Mouse (Mus musculus) heart, adult 2 months (tissue): Measurements from ENCODE around the gene Pi4k2a.

Experiments
- CTCF ChIP-seq: fragments of 200-600 bp; IDR thresholded peaks from 2 replicates; pipeline ENCODE4 v1.8.1; 2022; ENCODE audit warnings: antibody characterized with exemption, mild to moderate bottlenecking, moderate library complexity
- EP300 ChIP-seq: fragments of 200-500 bp; IDR thresholded peaks from 2 replicates; pipeline ENCODE4 v1.6.1; 2011; ENCODE audit warnings: low read depth, low read length, control low read depth; ENCODE audit not compliant: insufficient read depth

- TF ChIP-seq EP300 (no peak), CTCF (no peak)
These were observed 15.2 kb upstream of the Pi4k2a start for GRCm38 (mm10) chr19:42075051-42075450.
